Comparison of ENCODE assay signal across 21 mouse cellular contexts in genomic region chr5:139756586-139756985, GRCm38 (mm10). TPM values are rescaled to one million over a fixed set of nuclear protein-coding genes. Genes with fewer than 3 reads are reported as not detected.
A peak's percentile ranks its signal among the peaks of the same experiment; 100 is the strongest.
DNase-seq lines count a peak whose midpoint lies in the region; ATAC-seq and TF ChIP-seq lines count a peak whose summit lies in the region.
"Had no signal": no experiment of that assay in that cellular context is flagged by ENCODE, and none has a peak within 500 bp of the region (broad histone marks: within the 10 kb centered on the region; RNA-seq: fewer than 3 reads in every experiment).

No protein-coding gene starts in this region.

- H3K4me3 ChIP-seq in hindbrain, embryonic 12.5 days: no peak overlapping the region
- no peak overlapping the region for H3K4me3 ChIP-seq in hindbrain, embryonic 16.5 days (ENCODE audit: low read length)
- no peak overlapping the region for H3K4me3 ChIP-seq in liver, embryonic 15.5 days (replicated peaks)
- no peak overlapping the region for H3K4me3 ChIP-seq in liver, postnatal 0 days (ENCODE audit: low read depth, low read length)
- H3K4me3 ChIP-seq: embryonic facial prominence, embryonic 10.5 days; embryonic facial prominence, embryonic 12.5 days; forebrain, embryonic 13.5 days; forebrain, embryonic 15.5 days had no signal

- H3K4me2 ChIP-seq in hindbrain, embryonic 12.5 days (replicated peaks): no peak overlapping the region
- H3K4me2 ChIP-seq in hindbrain, embryonic 16.5 days (ENCODE audit: low read length): no peak overlapping the region
- H3K4me2 ChIP-seq in liver, embryonic 15.5 days: no peak overlapping the region
- no peak overlapping the region for H3K4me2 ChIP-seq in liver, postnatal 0 days (ENCODE audit: low read depth, low read length)
- H3K4me2 ChIP-seq: embryonic facial prominence, embryonic 12.5 days; forebrain, embryonic 13.5 days; forebrain, embryonic 15.5 days had no signal

- peaks cover 98% of the 10 kb centered on the region for H3K36me3 ChIP-seq in hindbrain, embryonic 12.5 days
- H3K36me3 ChIP-seq in hindbrain, embryonic 16.5 days (ENCODE audit: control insufficient read depth, insufficient read depth, low read length): peaks cover 58% of the 10 kb centered on the region
- peaks cover 86% of the 10 kb centered on the region for H3K36me3 ChIP-seq in liver, embryonic 15.5 days (replicated peaks)
- H3K36me3 ChIP-seq in liver, postnatal 0 days (replicated peaks; ENCODE audit: insufficient read depth, low read length): peaks cover 38% of the 10 kb centered on the region

- ATAC-seq in hindbrain, embryonic 12.5 days (ENCODE audit: low FRiP score): no peak
- no peak for ATAC-seq in hindbrain, embryonic 16.5 days
- no peak for ATAC-seq in liver, embryonic 15.5 days (ENCODE audit: insufficient read depth)
- no peak for ATAC-seq in liver, postnatal 0 days
- ATAC-seq: activated CD4-positive, CD25-positive, alpha-beta regulatory T cell, adult 4 months; CD4-positive, CD25-positive, alpha-beta regulatory T cell, adult 4 months; forebrain, embryonic 13.5 days; forebrain, embryonic 15.5 days; forebrain, postnatal 0 days; Patski had no signal

- no peak for TF ChIP-seq EP300 in liver, postnatal 0 days (IDR thresholded peaks at IDR 0.05; ENCODE audit: low read depth)

- H3K9me3 ChIP-seq in hindbrain, embryonic 12.5 days (replicated peaks): no peaks in the 10 kb centered on the region
- H3K9me3 ChIP-seq in hindbrain, embryonic 16.5 days (ENCODE audit: control insufficient read depth, low read length): no peaks in the 10 kb centered on the region
- no peaks in the 10 kb centered on the region for H3K9me3 ChIP-seq in liver, embryonic 15.5 days (replicated peaks)
- no peaks in the 10 kb centered on the region for H3K9me3 ChIP-seq in liver, postnatal 0 days (ENCODE audit: low read length)
- H3K9me3 ChIP-seq: embryonic facial prominence, embryonic 10.5 days; embryonic facial prominence, embryonic 12.5 days; forebrain, embryonic 13.5 days; forebrain, embryonic 15.5 days; G1E had no signal

- peak; percentile 59 to 62 for DNase-seq in cerebellum, postnatal 10 days
- no peak for DNase-seq in cerebellum, adult 9-11 months
- DNase-seq in liver, postnatal 0 days: no peak
- DNase-seq: adrenal gland, adult 8-10 months; adrenal gland, postnatal 14 days; adrenal gland, postnatal 36 days; B cell, adult 2 months; cerebellum, adult 11-12 months; forebrain, postnatal 0 days had no signal

- TF ChIP-seq CTCF in liver, postnatal 0 days (IDR thresholded peaks at IDR 0.05; ENCODE audit: low read depth): no peak

- 0 out of 2 replicates have a peak overlapping the region, but pooled peaks have one; percentile 29 for H3K9ac ChIP-seq in hindbrain, embryonic 12.5 days
- no peak overlapping the region for H3K9ac ChIP-seq in hindbrain, embryonic 16.5 days (ENCODE audit: low read depth, low read length)
- no peak overlapping the region for H3K9ac ChIP-seq in liver, embryonic 15.5 days
- no peak overlapping the region for H3K9ac ChIP-seq in liver, postnatal 0 days (replicated peaks)
- H3K9ac ChIP-seq: embryonic facial prominence, embryonic 12.5 days; forebrain, embryonic 13.5 days; forebrain, embryonic 15.5 days; forebrain, postnatal 0 days had no signal

- H3K27me3 ChIP-seq in hindbrain, embryonic 12.5 days: no peaks in the 10 kb centered on the region
- no peaks in the 10 kb centered on the region for H3K27me3 ChIP-seq in hindbrain, embryonic 16.5 days (replicated peaks; ENCODE audit: control insufficient read depth, insufficient read depth, low read length)
- no peaks in the 10 kb centered on the region for H3K27me3 ChIP-seq in liver, embryonic 15.5 days
- no peaks in the 10 kb centered on the region for H3K27me3 ChIP-seq in liver, postnatal 0 days (ENCODE audit: insufficient read depth, low read length)
- H3K27me3 ChIP-seq: CH12.LX; embryonic facial prominence, embryonic 12.5 days; forebrain, embryonic 13.5 days; forebrain, embryonic 15.5 days; Patski had no signal

- 96% methylated on average over 2 of the region's 2 CpGs for WGBS in hindbrain, embryonic 12.5 days
- WGBS in hindbrain, embryonic 16.5 days: 83% methylated on average over 2 of the region's 2 CpGs
- WGBS in liver, embryonic 15.5 days (ENCODE audit: insufficient replicate concordance): 89% methylated on average over 2 of the region's 2 CpGs
- 91% methylated on average over 2 of the region's 2 CpGs for WGBS in liver, postnatal 0 days (ENCODE audit: insufficient replicate concordance)

- H3K4me1 ChIP-seq in hindbrain, embryonic 12.5 days: no peaks in the 10 kb centered on the region
- no peaks in the 10 kb centered on the region for H3K4me1 ChIP-seq in hindbrain, embryonic 16.5 days (ENCODE audit: control insufficient read depth, insufficient read depth, low read depth, low read length)
- H3K4me1 ChIP-seq in liver, embryonic 15.5 days (replicated peaks): 0 out of 2 replicates have a peak, but pooled peaks cover 7% of the 10 kb centered on the region
- H3K4me1 ChIP-seq in liver, postnatal 0 days (ENCODE audit: insufficient read depth): no peaks in the 10 kb centered on the region
- H3K4me1 ChIP-seq: embryonic facial prominence, embryonic 10.5 days; embryonic facial prominence, embryonic 12.5 days; forebrain, embryonic 13.5 days; forebrain, embryonic 15.5 days had no signal

- H3K27ac ChIP-seq in hindbrain, embryonic 12.5 days: no peak overlapping the region
- no peak overlapping the region for H3K27ac ChIP-seq in hindbrain, embryonic 16.5 days (ENCODE audit: low read depth, low read length)
- 0 out of 2 replicates have a peak overlapping the region, but pooled peaks have one; percentile 7 for H3K27ac ChIP-seq in liver, embryonic 15.5 days (replicated peaks)
- no peak overlapping the region for H3K27ac ChIP-seq in liver, postnatal 0 days (ENCODE audit: low read depth)
- H3K27ac ChIP-seq: embryonic facial prominence, embryonic 10.5 days; embryonic facial prominence, embryonic 12.5 days; forebrain, embryonic 13.5 days; forebrain, embryonic 15.5 days had no signal

RNA-seq across cellular contexts. Expression of gene Ints1, which starts 18.9 kb away (rescaled TPM):
- polyA plus RNA-seq in hindbrain, embryonic 12.5 days (2016; fragmentation: Nextera tagmentation; extraction: Ambion mirVana): 32.8 and 37.7 TPM in 2 replicates
- polyA plus RNA-seq in hindbrain, embryonic 16.5 days (2015; fragmentation: Nextera tagmentation; extraction: Ambion mirVana): 27.1 and 32.6 TPM in 2 replicates
- polyA plus RNA-seq in liver, embryonic 15.5 days (2015; fragmentation: Nextera tagmentation; extraction: Ambion mirVana): 11.8 and 12.5 TPM in 2 replicates
- polyA plus RNA-seq in liver, postnatal 0 days (2015; fragmentation: Nextera tagmentation; extraction: Ambion mirVana): 5.6 and 6.4 TPM in 2 replicates

RNA-seq across cellular contexts. Expression of gene Micall2, which starts 20.4 kb away (rescaled TPM):
- 8.2 and 8.6 TPM in 2 replicates for polyA plus RNA-seq in hindbrain, embryonic 12.5 days (2016; fragmentation: Nextera tagmentation; extraction: Ambion mirVana)
- 12.3 and 12.9 TPM in 2 replicates for polyA plus RNA-seq in hindbrain, embryonic 16.5 days (2015; fragmentation: Nextera tagmentation; extraction: Ambion mirVana)
- 12.1 and 12.3 TPM in 2 replicates for polyA plus RNA-seq in liver, embryonic 15.5 days (2015; fragmentation: Nextera tagmentation; extraction: Ambion mirVana)
- polyA plus RNA-seq in liver, postnatal 0 days (2015; fragmentation: Nextera tagmentation; extraction: Ambion mirVana): 4.9 and 5.8 TPM in 2 replicates
- polyA plus RNA-seq: activated CD4-positive, CD25-positive, alpha-beta regulatory T cell, adult 4 months; CD4-positive, CD25-positive, alpha-beta regulatory T cell, adult 4 months had no signal

RNA-seq across cellular contexts. Expression of gene Mafk, which starts 34.7 kb away (rescaled TPM):
- polyA plus RNA-seq in hindbrain, embryonic 12.5 days (2016; fragmentation: Nextera tagmentation; extraction: Ambion mirVana): 11.4 and 12.0 TPM in 2 replicates
- polyA plus RNA-seq in hindbrain, embryonic 16.5 days (2015; fragmentation: Nextera tagmentation; extraction: Ambion mirVana): 12.1 and 13.0 TPM in 2 replicates
- 44.5 and 50.0 TPM in 2 replicates for polyA plus RNA-seq in liver, embryonic 15.5 days (2015; fragmentation: Nextera tagmentation; extraction: Ambion mirVana)
- 15.7 and 19.1 TPM in 2 replicates for polyA plus RNA-seq in liver, postnatal 0 days (2015; fragmentation: Nextera tagmentation; extraction: Ambion mirVana)

Comparison
In these comparisons a context has a peak if more than half of its experiments do, and no peak if none do; other contexts are left out.
1. DNase-seq: peak in cerebellum, postnatal 10 days (2 of 2); none in cerebellum, adult 9-11 months (single experiment) and liver, postnatal 0 days (single experiment).